Mouse (Mus musculus): ENCODE measurements around the gene Oas3. TPM values are rescaled to one million over a fixed set of nuclear protein-coding genes. Genes with fewer than 3 reads are reported as not detected.
A peak's percentile ranks its signal among the peaks of the same experiment; 100 is the strongest.

Oas3 gene
- polyA plus RNA-seq, 1 experiment from 2014 or later, result not detected

GRCm38 (mm10) chr5:120782446-120782845 lies 5.0 kb upstream of the Oas3 start:
- 78% methylated on average over 2 of the region's 2 CpGs for WGBS
- DNase-seq (ENCODE audit: low spot score), result no peak
- no peak overlapping the region for H3K27ac ChIP-seq (replicated peaks)
- H3K4me3 ChIP-seq, result no peak overlapping the region
- H3K9me3 ChIP-seq, result no peaks in the 10 kb centered on the region
- H3K36me3 ChIP-seq (replicated peaks), result no peaks in the 10 kb centered on the region
- H3K4me1 ChIP-seq, result no peaks in the 10 kb centered on the region
- H3K27me3 ChIP-seq (replicated peaks; ENCODE audit: low read depth, poor library complexity, severe bottlenecking), result no peaks in the 10 kb centered on the region

- no peak for DNase-seq (ENCODE audit: low spot score)
- H3K27ac ChIP-seq (replicated peaks), result no peak overlapping the region
- H3K4me1 ChIP-seq, result peaks cover 2% of the 10 kb centered on the region
- H3K9me3 ChIP-seq, result no peaks in the 10 kb centered on the region
- H3K4me3 ChIP-seq, result no peak overlapping the region
- 86% methylated on average over 1 of the region's 1 CpGs for WGBS
- no peaks in the 10 kb centered on the region for H3K36me3 ChIP-seq (replicated peaks)
- no peaks in the 10 kb centered on the region for H3K27me3 ChIP-seq (replicated peaks; ENCODE audit: low read depth, poor library complexity, severe bottlenecking)
Observed at GRCm38 (mm10) chr5:120781646-120782045, 4.2 kb upstream of the Oas3 start.

GRCm38 (mm10) chr5:120779922-120780321 lies 2.5 kb upstream of the Oas3 start:
- Histone ChIP-seq H3K9me3 (no peaks in the 10 kb centered on the region), H3K4me3 (no peak overlapping the region), H3K36me3 (replicated peaks) (no peaks in the 10 kb centered on the region), H3K27me3 (replicated peaks; ENCODE audit: low read depth, poor library complexity, severe bottlenecking) (no peaks in the 10 kb centered on the region), H3K4me1 (peaks cover 6% of the 10 kb centered on the region), H3K27ac (replicated peaks) (no peak overlapping the region)
- DNase-seq (ENCODE audit: low spot score), result no peak
- WGBS, result 68% methylated on average over 3 of the region's 3 CpGs

GRCm38 (mm10) chr5:120778941-120779340 lies 1.5 kb upstream of the Oas3 start:
- WGBS, result 70% methylated on average over 2 of the region's 2 CpGs
- H3K36me3 ChIP-seq (replicated peaks), result no peaks in the 10 kb centered on the region
- peaks cover 6% of the 10 kb centered on the region for H3K4me1 ChIP-seq
- H3K27me3 ChIP-seq (replicated peaks; ENCODE audit: low read depth, poor library complexity, severe bottlenecking), result no peaks in the 10 kb centered on the region
- no peaks in the 10 kb centered on the region for H3K9me3 ChIP-seq
- H3K27ac ChIP-seq (replicated peaks), result no peak overlapping the region
- no peak overlapping the region for H3K4me3 ChIP-seq
- DNase-seq (ENCODE audit: low spot score), result no peak

GRCm38 (mm10) chr5:120776801-120777200 lies 660 bp downstream of the Oas3 start:
- Histone ChIP-seq H3K27ac (replicated peaks) (no peak overlapping the region), H3K27me3 (replicated peaks; ENCODE audit: low read depth, poor library complexity, severe bottlenecking) (no peaks in the 10 kb centered on the region), H3K36me3 (replicated peaks) (no peaks in the 10 kb centered on the region), H3K4me3 (no peak overlapping the region), H3K9me3 (no peaks in the 10 kb centered on the region), H3K4me1 (peaks cover 6% of the 10 kb centered on the region)
- WGBS, result 76% methylated on average over 5 of the region's 5 CpGs
- no peak for DNase-seq (ENCODE audit: low spot score)

GRCm38 (mm10) chr5:120775287-120775985 lies 2.0 kb downstream of the Oas3 start:
- no peak for DNase-seq (ENCODE audit: low spot score)
- no peaks in the 10 kb centered on the region for H3K36me3 ChIP-seq (replicated peaks)
- 83% methylated on average over 14 of the region's 14 CpGs for WGBS
- peaks cover 6% of the 10 kb centered on the region for H3K4me1 ChIP-seq
- no peak overlapping the region for H3K27ac ChIP-seq (replicated peaks)
- no peaks in the 10 kb centered on the region for H3K9me3 ChIP-seq
- H3K4me3 ChIP-seq, result no peak overlapping the region
- no peaks in the 10 kb centered on the region for H3K27me3 ChIP-seq (replicated peaks; ENCODE audit: low read depth, poor library complexity, severe bottlenecking)

GRCm38 (mm10) chr5:120769396-120769795 lies 8.1 kb downstream of the Oas3 start:
- no peaks in the 10 kb centered on the region for H3K9me3 ChIP-seq
- no peaks in the 10 kb centered on the region for H3K4me1 ChIP-seq
- H3K4me3 ChIP-seq, result no peak overlapping the region
- 75% methylated on average over 3 of the region's 3 CpGs for WGBS
- H3K36me3 ChIP-seq (replicated peaks), result no peaks in the 10 kb centered on the region
- DNase-seq (ENCODE audit: low spot score), result no peak
- H3K27ac ChIP-seq (replicated peaks), result no peak overlapping the region
- H3K27me3 ChIP-seq (replicated peaks; ENCODE audit: low read depth, poor library complexity, severe bottlenecking), result no peaks in the 10 kb centered on the region

- Histone ChIP-seq H3K9me3 (no peaks in the 10 kb centered on the region), H3K36me3 (replicated peaks) (no peaks in the 10 kb centered on the region), H3K27me3 (replicated peaks; ENCODE audit: low read depth, poor library complexity, severe bottlenecking) (no peaks in the 10 kb centered on the region; the same call in 1 of the 2 replicates), H3K4me3 (no peak overlapping the region), H3K27ac (replicated peaks) (no peak overlapping the region), H3K4me1 (no peaks in the 10 kb centered on the region)
- DNase-seq (ENCODE audit: low spot score), result no peak
- WGBS, result 76% methylated on average over 8 of the region's 8 CpGs
Observed at GRCm38 (mm10) chr5:120765010-120765409, 12.5 kb downstream of the Oas3 start.

- no peaks in the 10 kb centered on the region; the same call in 1 of the 2 replicates for H3K27me3 ChIP-seq (replicated peaks; ENCODE audit: low read depth, poor library complexity, severe bottlenecking)
- no peaks in the 10 kb centered on the region for H3K4me1 ChIP-seq
- 21% methylated on average over 6 of the region's 6 CpGs for WGBS
- H3K27ac ChIP-seq (replicated peaks), result no peak overlapping the region
- H3K36me3 ChIP-seq (replicated peaks), result no peaks in the 10 kb centered on the region
- H3K9me3 ChIP-seq, result no peaks in the 10 kb centered on the region
- peak overlapping the region; percentile 14; the same call in 1 of the 2 replicates for H3K4me3 ChIP-seq
- peak; percentile 26 for DNase-seq (ENCODE audit: low spot score)
Observed at GRCm38 (mm10) chr5:120761901-120762300, 15.6 kb downstream of the Oas3 start.

GRCm38 (mm10) chr5:120754215-120754614 lies 23.2 kb downstream of the Oas3 start:
- H3K27ac ChIP-seq (replicated peaks), result no peak overlapping the region
- 86% methylated on average over 4 of the region's 4 CpGs for WGBS
- H3K9me3 ChIP-seq, result no peaks in the 10 kb centered on the region
- H3K36me3 ChIP-seq (replicated peaks), result no peaks in the 10 kb centered on the region
- no peaks in the 10 kb centered on the region for H3K4me1 ChIP-seq
- DNase-seq (ENCODE audit: low spot score), result no peak
- H3K4me3 ChIP-seq, result no peak overlapping the region
- no peaks in the 10 kb centered on the region for H3K27me3 ChIP-seq (replicated peaks; ENCODE audit: low read depth, poor library complexity, severe bottlenecking)

- Histone ChIP-seq H3K36me3 (replicated peaks) (no peaks in the 10 kb centered on the region), H3K27me3 (replicated peaks; ENCODE audit: low read depth, poor library complexity, severe bottlenecking) (no peaks in the 10 kb centered on the region), H3K4me3 (no peak overlapping the region), H3K27ac (replicated peaks) (no peak overlapping the region), H3K9me3 (no peaks in the 10 kb centered on the region), H3K4me1 (no peaks in the 10 kb centered on the region)
- DNase-seq (ENCODE audit: low spot score), result no peak
- 78% methylated on average over 3 of the region's 3 CpGs for WGBS
Observed at GRCm38 (mm10) chr5:120752786-120753185, 24.7 kb downstream of the Oas3 start.

- no peak for DNase-seq (ENCODE audit: low spot score)
- Histone ChIP-seq H3K27ac (replicated peaks) (no peak overlapping the region), H3K4me1 (no peaks in the 10 kb centered on the region), H3K4me3 (no peak overlapping the region), H3K9me3 (no peaks in the 10 kb centered on the region), H3K27me3 (replicated peaks; ENCODE audit: low read depth, poor library complexity, severe bottlenecking) (no peaks in the 10 kb centered on the region), H3K36me3 (replicated peaks) (no peaks in the 10 kb centered on the region)
- WGBS, result 69% methylated on average over 3 of the region's 3 CpGs
Observed at GRCm38 (mm10) chr5:120751206-120751605, 26.3 kb downstream of the Oas3 start.

GRCm38 (mm10) chr5:120749688-120750087 lies 27.8 kb downstream of the Oas3 start, which contains the start of gene Oas2:
Gene Oas2 (minus strand): TSS chr5:120749853.
- DNase-seq (ENCODE audit: low spot score), result no peak
- no peaks in the 10 kb centered on the region for H3K36me3 ChIP-seq (replicated peaks)
- 69% methylated on average over 5 of the region's 5 CpGs for WGBS
- no peak within 1 kb of the TSS for H3K4me3 ChIP-seq
- H3K27ac ChIP-seq (replicated peaks), result no peak within 1 kb of the TSS
- H3K9me3 ChIP-seq, result no peaks in the 10 kb centered on the region
- no peaks in the 10 kb centered on the region for H3K27me3 ChIP-seq (replicated peaks; ENCODE audit: low read depth, poor library complexity, severe bottlenecking)
- no peaks in the 10 kb centered on the region for H3K4me1 ChIP-seq
